Mouse (Mus musculus): ENCODE measurements around the gene Lcp1. TPM values are rescaled to one million over a fixed set of nuclear protein-coding genes. Genes with fewer than 3 reads are reported as not detected.

The Lcp1 gene
- polyA plus RNA-seq, 1 experiment = 0.19 TPM

DNA sequence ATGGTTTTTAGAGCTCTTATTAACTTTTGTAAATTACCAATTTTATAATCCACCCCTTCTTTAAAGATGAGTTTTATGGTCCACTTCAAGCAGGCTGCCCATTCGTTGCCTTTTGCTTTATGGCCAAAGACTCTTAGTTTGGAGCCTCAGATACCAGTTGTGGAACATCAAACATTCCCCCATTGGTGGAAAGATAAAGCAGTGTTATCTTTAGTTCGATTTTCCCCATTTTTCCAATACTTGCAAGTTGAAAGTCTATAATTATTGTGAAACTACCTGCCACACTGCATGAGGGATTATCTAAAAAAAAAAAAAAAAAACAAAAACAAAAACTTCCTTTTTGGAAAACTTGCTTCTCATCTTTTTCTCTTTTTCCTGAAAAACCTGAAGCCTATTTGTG lies 19.8 kb downstream of the Lcp1 start:
- Histone ChIP-seq H3K4me3 (replicated peaks) (no peak overlapping the region), H3K36me3 (ENCODE audit: control insufficient read depth) (no peaks in the 10 kb centered on the region), H3K4me1 (ENCODE audit: control insufficient read depth) (peaks cover 11% of the 10 kb centered on the region), H3K27me3 (ENCODE audit: control insufficient read depth) (peaks cover 7% of the 10 kb centered on the region), H3K9me3 (ENCODE audit: control insufficient read depth, low read length) (no peaks in the 10 kb centered on the region)
- TF ChIP-seq TAL1 (IDR thresholded peaks at IDR 0.05; ENCODE audit: low read length) (no peak), GATA1 (IDR thresholded peaks at IDR 0.05; ENCODE audit: low read length) (no peak)

DNA sequence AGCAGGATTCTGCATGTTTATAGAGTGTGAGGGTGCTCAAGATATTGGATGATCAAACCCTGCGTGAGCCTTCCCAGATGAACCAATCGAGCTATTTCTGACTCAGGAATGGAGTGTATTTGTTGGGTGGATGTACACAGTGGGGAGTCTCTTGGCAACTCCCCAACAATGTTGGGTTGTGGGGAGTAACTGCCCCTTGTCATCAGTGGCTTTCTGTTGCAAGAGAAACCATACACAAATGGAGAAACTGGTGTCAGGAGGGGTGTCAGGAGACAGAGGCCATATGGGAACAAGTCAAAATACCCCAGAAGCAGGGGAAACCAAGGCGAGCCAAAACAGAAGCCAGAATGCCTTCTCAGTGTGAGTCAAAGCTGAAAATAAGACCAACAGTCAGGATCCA lies 20.2 kb downstream of the Lcp1 start:
- Histone ChIP-seq H3K27me3 (ENCODE audit: control insufficient read depth) (peaks cover 9% of the 10 kb centered on the region), H3K36me3 (ENCODE audit: control insufficient read depth) (no peaks in the 10 kb centered on the region), H3K4me1 (ENCODE audit: control insufficient read depth) (peaks cover 9% of the 10 kb centered on the region), H3K4me3 (replicated peaks) (no peak overlapping the region), H3K9me3 (ENCODE audit: control insufficient read depth, low read length) (no peaks in the 10 kb centered on the region)
- TF ChIP-seq TAL1 (IDR thresholded peaks at IDR 0.05; ENCODE audit: low read length) (no peak), GATA1 (IDR thresholded peaks at IDR 0.05; ENCODE audit: low read length) (no peak)

DNA sequence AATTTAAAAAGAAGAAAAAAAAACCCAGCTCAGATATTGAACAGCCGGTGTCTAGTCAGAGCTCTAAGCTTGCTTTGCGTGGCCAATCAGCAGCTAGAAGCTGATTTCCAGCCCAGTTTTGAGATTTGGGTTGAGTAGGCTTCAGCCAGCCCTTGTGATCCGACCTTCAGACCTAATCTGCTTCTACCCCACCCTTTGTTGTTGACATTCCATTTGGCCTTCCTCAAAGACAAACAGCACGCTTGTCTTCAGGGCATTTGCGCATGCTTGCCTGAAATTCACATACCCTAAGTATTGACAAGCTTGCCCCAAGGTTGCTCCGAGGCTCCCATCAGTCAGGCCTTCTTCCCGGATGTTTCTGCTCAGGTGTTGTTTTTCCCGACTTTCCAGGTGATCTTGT lies 23.6 kb downstream of the Lcp1 start:
- no peak for TF ChIP-seq TAL1 (IDR thresholded peaks at IDR 0.05; ENCODE audit: low read length)
- TF ChIP-seq GATA1 (IDR thresholded peaks at IDR 0.05; ENCODE audit: low read length) = no peak
- Histone ChIP-seq H3K4me3 (replicated peaks) (no peak overlapping the region), H3K9me3 (ENCODE audit: control insufficient read depth, low read length) (no peaks in the 10 kb centered on the region), H3K36me3 (ENCODE audit: control insufficient read depth) (no peaks in the 10 kb centered on the region), H3K4me1 (ENCODE audit: control insufficient read depth) (peaks cover 2% of the 10 kb centered on the region; the same call in 1 of the 2 replicates), H3K27me3 (ENCODE audit: control insufficient read depth) (peaks cover 13% of the 10 kb centered on the region)

DNA sequence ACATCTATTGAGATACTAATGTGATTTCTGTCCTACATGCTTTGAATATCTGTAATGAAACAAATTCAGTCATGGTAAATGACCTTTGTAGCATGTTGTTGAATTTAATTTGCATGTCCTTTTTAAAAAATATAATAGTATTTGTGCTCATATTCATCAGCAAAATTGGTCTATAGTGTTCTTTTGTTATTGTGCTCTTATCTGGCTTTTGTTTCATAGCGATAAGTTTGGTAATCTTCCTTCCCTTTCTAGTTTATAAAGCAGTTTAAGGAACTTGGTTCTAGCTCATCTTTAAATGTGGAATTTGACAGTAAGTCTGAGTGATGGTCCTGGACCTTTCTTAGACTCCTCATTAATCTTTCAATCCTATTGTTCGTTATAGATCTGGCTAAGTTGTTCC lies 28.5 kb downstream of the Lcp1 start:
- peaks cover 11% of the 10 kb centered on the region for H3K27me3 ChIP-seq (ENCODE audit: control insufficient read depth)
- no peaks in the 10 kb centered on the region for H3K36me3 ChIP-seq (ENCODE audit: control insufficient read depth)
- H3K9me3 ChIP-seq (ENCODE audit: control insufficient read depth, low read length) = no peaks in the 10 kb centered on the region
- H3K4me3 ChIP-seq (replicated peaks) = no peak overlapping the region
- H3K4me1 ChIP-seq (ENCODE audit: control insufficient read depth) = no peaks in the 10 kb centered on the region
- TF ChIP-seq GATA1 (IDR thresholded peaks at IDR 0.05; ENCODE audit: low read length) = no peak
- TF ChIP-seq TAL1 (IDR thresholded peaks at IDR 0.05; ENCODE audit: low read length) = no peak

DNA sequence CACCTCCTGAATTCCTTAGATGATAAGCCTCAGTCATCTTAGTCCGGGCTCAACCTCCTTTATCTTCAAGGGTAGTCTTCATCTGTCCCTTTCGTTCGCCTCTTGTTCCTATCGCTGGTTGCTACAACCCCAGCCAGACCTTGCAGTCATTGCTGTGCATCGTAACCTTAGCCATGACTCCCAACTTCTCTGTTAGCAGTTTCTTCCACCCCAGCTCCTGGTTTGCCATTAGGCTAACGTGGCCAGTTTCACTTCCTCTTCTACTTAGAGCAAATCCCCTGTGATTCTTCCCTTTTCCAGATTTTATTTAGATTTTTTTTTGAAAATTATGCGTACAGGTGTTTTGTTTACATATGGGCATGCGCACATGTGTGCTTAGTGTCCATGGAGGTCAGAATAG lies 33.0 kb downstream of the Lcp1 start:
- no peaks in the 10 kb centered on the region for H3K36me3 ChIP-seq (ENCODE audit: control insufficient read depth)
- no peaks in the 10 kb centered on the region for H3K27me3 ChIP-seq (ENCODE audit: control insufficient read depth)
- H3K4me1 ChIP-seq (ENCODE audit: control insufficient read depth) = peaks cover 6% of the 10 kb centered on the region
- no peak overlapping the region for H3K4me3 ChIP-seq (replicated peaks)
- no peaks in the 10 kb centered on the region for H3K9me3 ChIP-seq (ENCODE audit: control insufficient read depth, low read length)
- TF ChIP-seq GATA1 (IDR thresholded peaks at IDR 0.05; ENCODE audit: low read length) (no peak), TAL1 (IDR thresholded peaks at IDR 0.05; ENCODE audit: low read length) (no peak)

DNA sequence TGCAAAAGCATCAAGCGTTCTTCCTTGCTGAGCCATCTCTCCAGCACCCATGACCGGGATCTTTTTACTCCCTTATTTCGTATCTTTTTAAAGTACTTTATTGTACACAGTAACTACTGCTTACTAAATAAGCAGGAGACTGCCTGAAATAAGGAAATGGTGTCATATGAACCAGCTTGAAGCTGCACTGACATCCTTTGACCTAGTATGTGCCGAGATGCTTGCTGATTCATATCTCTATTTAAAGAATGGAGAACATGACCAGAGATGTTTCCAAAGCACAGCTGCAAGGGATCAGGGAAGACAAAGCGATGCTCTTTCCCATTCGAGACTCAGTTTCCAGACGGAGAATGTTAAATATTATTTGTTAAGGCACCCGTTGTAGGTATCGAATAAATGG lies 33.4 kb downstream of the Lcp1 start:
- Histone ChIP-seq H3K36me3 (ENCODE audit: control insufficient read depth) (no peaks in the 10 kb centered on the region), H3K4me3 (replicated peaks) (no peak overlapping the region), H3K9me3 (ENCODE audit: control insufficient read depth, low read length) (no peaks in the 10 kb centered on the region), H3K4me1 (ENCODE audit: control insufficient read depth) (peaks cover 6% of the 10 kb centered on the region), H3K27me3 (ENCODE audit: control insufficient read depth) (no peaks in the 10 kb centered on the region)
- no peak for TF ChIP-seq TAL1 (IDR thresholded peaks at IDR 0.05; ENCODE audit: low read length)
- TF ChIP-seq GATA1 (IDR thresholded peaks at IDR 0.05; ENCODE audit: low read length) = no peak

DNA sequence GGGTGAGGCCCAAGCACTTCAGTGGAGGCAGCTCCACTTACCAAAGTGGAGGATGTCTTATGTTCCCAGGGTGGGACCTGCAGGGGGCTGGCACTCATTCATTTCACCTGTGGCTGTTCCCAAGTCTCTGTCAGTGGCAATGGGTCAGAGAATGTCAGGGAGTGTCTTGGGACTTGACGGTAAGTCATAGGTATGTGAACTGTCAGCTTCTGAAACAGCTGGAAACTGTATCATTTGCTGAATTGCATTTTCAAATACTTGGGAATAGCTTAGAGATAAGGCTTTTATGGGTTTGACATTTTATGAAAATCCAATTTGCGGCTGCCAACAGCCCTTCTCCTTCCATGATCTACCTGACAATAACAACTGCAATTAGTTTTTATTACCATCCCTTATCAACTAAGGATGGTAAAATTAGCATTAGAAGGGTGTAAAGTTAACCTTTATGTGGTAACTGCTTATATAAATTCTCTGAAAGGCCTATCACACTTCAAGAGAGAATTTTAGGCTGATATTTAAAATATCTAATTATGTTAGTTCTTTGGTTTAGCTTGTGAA lies 34.8 kb downstream of the Lcp1 start:
- H3K4me3 ChIP-seq (replicated peaks) = no peak overlapping the region
- no peaks in the 10 kb centered on the region for H3K9me3 ChIP-seq (ENCODE audit: control insufficient read depth, low read length)
- H3K36me3 ChIP-seq (ENCODE audit: control insufficient read depth) = no peaks in the 10 kb centered on the region
- H3K4me1 ChIP-seq (ENCODE audit: control insufficient read depth) = peaks cover 6% of the 10 kb centered on the region
- H3K27me3 ChIP-seq (ENCODE audit: control insufficient read depth) = no peaks in the 10 kb centered on the region
- TF ChIP-seq TAL1 (IDR thresholded peaks at IDR 0.05; ENCODE audit: low read length) (no peak), GATA1 (IDR thresholded peaks at IDR 0.05; ENCODE audit: low read length) (no peak)

DNA sequence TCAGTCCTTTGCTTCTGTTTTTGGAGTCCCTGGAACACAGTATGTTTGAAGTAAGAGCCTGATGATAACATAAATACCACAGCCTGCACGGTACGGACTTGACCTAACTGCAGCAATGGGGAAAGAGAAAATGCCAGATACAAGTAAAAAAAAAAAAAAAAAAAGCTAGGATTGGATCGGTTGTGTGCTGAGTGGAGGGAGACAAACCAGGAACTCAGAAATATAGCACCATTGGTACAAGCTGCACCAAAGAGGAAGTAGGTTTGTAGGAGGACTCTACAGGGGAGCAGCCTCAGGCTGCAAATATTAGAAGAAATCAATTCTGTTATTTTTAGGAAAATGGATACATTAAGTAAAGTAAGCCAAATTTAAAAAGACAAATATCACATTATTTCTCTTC lies 37.6 kb downstream of the Lcp1 start:
- H3K36me3 ChIP-seq (ENCODE audit: control insufficient read depth) = no peaks in the 10 kb centered on the region
- TF ChIP-seq TAL1 (IDR thresholded peaks at IDR 0.05; ENCODE audit: low read length) = no peak
- no peak for TF ChIP-seq GATA1 (IDR thresholded peaks at IDR 0.05; ENCODE audit: low read length)
- H3K27me3 ChIP-seq (ENCODE audit: control insufficient read depth) = peaks cover 2% of the 10 kb centered on the region
- no peak overlapping the region for H3K4me3 ChIP-seq (replicated peaks)
- peaks cover 6% of the 10 kb centered on the region for H3K4me1 ChIP-seq (ENCODE audit: control insufficient read depth)
- no peaks in the 10 kb centered on the region for H3K9me3 ChIP-seq (ENCODE audit: control insufficient read depth, low read length)

GRCm38 (mm10) chr14:75170546-75170945 lies 39.6 kb downstream of the Lcp1 start:
- Histone ChIP-seq H3K4me1 (ENCODE audit: control insufficient read depth) (peaks cover 6% of the 10 kb centered on the region), H3K27me3 (ENCODE audit: control insufficient read depth) (peaks cover 2% of the 10 kb centered on the region), H3K36me3 (ENCODE audit: control insufficient read depth) (no peaks in the 10 kb centered on the region), H3K4me3 (replicated peaks) (no peak overlapping the region), H3K9me3 (ENCODE audit: control insufficient read depth, low read length) (no peaks in the 10 kb centered on the region)
- no peak for TF ChIP-seq TAL1 (IDR thresholded peaks at IDR 0.05; ENCODE audit: low read length)
- no peak for TF ChIP-seq GATA1 (IDR thresholded peaks at IDR 0.05; ENCODE audit: low read length)

GRCm38 (mm10) chr14:75174296-75174695 lies 43.4 kb downstream of the Lcp1 start:
- no peak for TF ChIP-seq GATA1 (IDR thresholded peaks at IDR 0.05; ENCODE audit: low read length)
- TF ChIP-seq TAL1 (IDR thresholded peaks at IDR 0.05; ENCODE audit: low read length) = no peak
- Histone ChIP-seq H3K4me1 (ENCODE audit: control insufficient read depth) (peaks cover 19% of the 10 kb centered on the region), H3K9me3 (ENCODE audit: control insufficient read depth, low read length) (no peaks in the 10 kb centered on the region), H3K36me3 (ENCODE audit: control insufficient read depth) (no peaks in the 10 kb centered on the region), H3K27me3 (ENCODE audit: control insufficient read depth) (peaks cover 2% of the 10 kb centered on the region), H3K4me3 (replicated peaks) (no peak overlapping the region)
